Mouse (Mus musculus): ENCODE data around the gene Ascc2. TPM values are rescaled to one million over a fixed set of nuclear protein-coding genes. Genes with fewer than 3 reads are reported as not detected.
"Not testable (repeated sequence)": the region's sequence is repeated elsewhere in the genome, so short reads cannot be mapped to it uniquely, and the experiment has no call there.

Gene Ascc2
- polyA plus RNA-seq, 1 experiment from 2014 or later: 31.5 TPM

GRCm38 (mm10) chr11:4636782-4637342, 685 bp upstream of the Ascc2 start:
- Histone ChIP-seq H3K4me1 (0 out of 2 replicates have a peak, but pooled peaks cover 4% of the 10 kb centered on the region), H3K27ac (peak overlapping the region; percentile 33; the same call in 1 of the 2 replicates), H3K4me2 (peak overlapping the region; percentile 73), H3K9ac (no peak overlapping the region), H3K4me3 (replicated peaks) (peak overlapping the region; percentile 83), H3K36me3 (no peaks in the 10 kb centered on the region), H3K9me3 (no peaks in the 10 kb centered on the region), H3K27me3 (replicated peaks) (no peaks in the 10 kb centered on the region)
- no peak for ATAC-seq (ENCODE audit: insufficient read depth, low FRiP score, low read depth)
- WGBS: 51% methylated on average over 5 of the region's 5 CpGs

DNA sequence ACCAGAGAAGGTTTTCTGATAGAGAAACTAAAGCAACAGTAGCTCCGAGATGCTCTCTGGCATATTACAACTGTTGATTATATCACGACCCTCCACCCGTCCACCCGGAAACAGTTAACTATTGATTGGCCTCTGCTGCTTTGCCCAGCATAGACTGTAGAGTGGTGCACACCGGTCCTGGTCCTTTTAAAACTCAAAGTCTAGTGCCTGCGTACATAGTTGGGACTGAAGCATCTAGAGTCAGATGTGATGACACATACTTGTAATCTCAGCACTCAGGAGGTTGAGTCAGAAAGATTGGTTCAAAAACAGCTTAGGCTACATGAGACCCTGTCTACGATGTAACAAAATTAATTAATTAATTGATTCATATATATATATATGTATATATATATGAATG, 714 bp downstream of the Ascc2 start:
- Histone ChIP-seq H3K27me3 (replicated peaks) (no peaks in the 10 kb centered on the region), H3K4me3 (replicated peaks) (peak overlapping the region; percentile 83), H3K4me1 (0 out of 2 replicates have a peak, but pooled peaks cover 4% of the 10 kb centered on the region), H3K27ac (no peak overlapping the region), H3K9ac (peak overlapping the region; percentile 42; the same call in 1 of the 2 replicates), H3K36me3 (no peaks in the 10 kb centered on the region), H3K9me3 (no peaks in the 10 kb centered on the region), H3K4me2 (peak overlapping the region; percentile 73)
- WGBS: 16% methylated on average over 7 of the region's 7 CpGs
- ATAC-seq (ENCODE audit: insufficient read depth, low FRiP score, low read depth): 0 out of 2 replicates have a peak, but pooled peaks have one; percentile 17

DNA sequence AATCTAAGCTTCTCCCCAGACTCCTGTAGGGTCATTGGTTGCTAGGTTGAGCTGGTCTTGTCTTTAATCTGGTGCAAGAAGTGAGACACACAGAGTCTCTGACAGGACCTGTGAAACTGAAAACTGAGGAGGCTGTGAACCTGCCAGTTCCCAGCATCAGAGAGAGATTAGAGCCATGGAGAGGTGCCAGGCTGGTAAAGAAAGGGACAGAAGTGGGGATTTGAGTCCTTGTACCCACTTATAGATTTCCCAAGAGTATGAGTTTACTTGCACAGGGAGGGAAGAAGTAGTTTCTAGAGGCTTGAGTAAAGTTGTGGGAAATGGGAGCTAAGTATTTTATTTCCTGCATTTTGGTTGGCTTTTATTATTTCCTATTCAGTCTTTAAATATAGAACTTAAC, 3.6 kb downstream of the Ascc2 start:
- Histone ChIP-seq H3K27ac (no peak overlapping the region), H3K36me3 (no peaks in the 10 kb centered on the region), H3K4me3 (replicated peaks) (no peak overlapping the region), H3K27me3 (replicated peaks) (no peaks in the 10 kb centered on the region), H3K4me1 (0 out of 2 replicates have a peak, but pooled peaks cover 4% of the 10 kb centered on the region), H3K4me2 (no peak overlapping the region), H3K9me3 (no peaks in the 10 kb centered on the region), H3K9ac (no peak overlapping the region)
- ATAC-seq (ENCODE audit: insufficient read depth, low FRiP score, low read depth): no peak

DNA sequence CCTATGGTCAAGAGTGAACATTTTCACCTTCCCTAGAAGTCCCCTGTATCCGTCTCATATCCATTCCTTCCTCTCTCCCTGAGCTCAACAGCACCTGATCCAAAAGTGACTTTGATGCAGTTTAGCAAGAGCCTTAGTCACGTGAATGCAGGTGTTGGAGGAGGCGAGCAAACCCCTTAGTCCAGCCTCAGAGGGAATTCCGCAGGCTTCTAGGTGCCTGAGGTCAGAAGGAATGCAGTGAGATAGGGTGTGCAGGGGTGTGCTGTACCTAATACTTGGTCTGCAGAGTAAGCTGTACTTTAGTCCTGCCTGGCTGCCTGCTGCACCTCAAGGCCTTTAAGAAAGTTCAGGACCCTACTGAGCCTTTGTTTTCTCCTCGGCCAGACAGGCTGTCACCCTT, 6.2 kb downstream of the Ascc2 start:
- H3K4me2 ChIP-seq: no peak overlapping the region
- WGBS: 60% methylated on average over 5 of the region's 5 CpGs
- H3K36me3 ChIP-seq: peaks cover 17% of the 10 kb centered on the region
- 0 out of 2 replicates have a peak, but pooled peaks cover 4% of the 10 kb centered on the region for H3K4me1 ChIP-seq
- ATAC-seq (ENCODE audit: insufficient read depth, low FRiP score, low read depth): no peak
- no peak overlapping the region for H3K4me3 ChIP-seq (replicated peaks)
- H3K27me3 ChIP-seq (replicated peaks): no peaks in the 10 kb centered on the region
- no peak overlapping the region for H3K27ac ChIP-seq
- no peak overlapping the region for H3K9ac ChIP-seq
- no peaks in the 10 kb centered on the region for H3K9me3 ChIP-seq

- peaks cover 20% of the 10 kb centered on the region for H3K36me3 ChIP-seq
These were observed 7.6 kb downstream of the Ascc2 start for GRCm38 (mm10) chr11:4645180-4645579.

DNA sequence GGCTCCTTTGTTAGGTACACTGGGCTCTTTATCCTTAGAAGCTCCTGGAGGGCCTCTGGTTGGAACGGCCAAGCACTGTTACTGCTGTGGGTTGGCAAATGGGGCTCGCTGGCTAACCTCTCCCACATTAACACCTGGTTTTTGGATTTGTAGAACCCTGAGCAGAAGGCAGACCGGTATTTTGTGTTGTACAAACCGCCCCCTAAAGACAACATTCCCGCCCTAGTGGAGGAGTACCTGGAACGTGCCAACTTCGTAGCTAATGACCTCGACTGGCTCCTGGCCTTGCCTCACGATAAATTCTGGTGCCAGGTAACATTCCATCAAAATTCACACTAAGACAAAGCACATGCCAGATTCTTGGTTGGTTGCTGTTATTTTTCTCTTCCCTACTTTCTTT, 8.9 kb downstream of the Ascc2 start:
- WGBS: 84% methylated on average over 9 of the region's 9 CpGs
- ATAC-seq (ENCODE audit: insufficient read depth, low FRiP score, low read depth): no peak
- no peak overlapping the region for H3K4me2 ChIP-seq
- no peak overlapping the region for H3K9ac ChIP-seq
- no peak overlapping the region for H3K4me3 ChIP-seq (replicated peaks)
- peaks cover 20% of the 10 kb centered on the region for H3K36me3 ChIP-seq
- no peaks in the 10 kb centered on the region for H3K9me3 ChIP-seq
- no peak overlapping the region for H3K27ac ChIP-seq
- H3K27me3 ChIP-seq (replicated peaks): no peaks in the 10 kb centered on the region
- H3K4me1 ChIP-seq: no peaks in the 10 kb centered on the region

More at GRCm38 (mm10) chr11:4645180-4645579, 7.6 kb downstream of the Ascc2 start:
- not testable (repeated sequence) for ATAC-seq (ENCODE audit: insufficient read depth, low FRiP score, low read depth); H3K9me3 ChIP-seq; H3K4me2 ChIP-seq; H3K4me3 ChIP-seq (replicated peaks); H3K9ac ChIP-seq; H3K27ac ChIP-seq; H3K4me1 ChIP-seq; H3K27me3 ChIP-seq (replicated peaks)
- 90% methylated on average over 6 of the region's 6 CpGs for WGBS

DNA sequence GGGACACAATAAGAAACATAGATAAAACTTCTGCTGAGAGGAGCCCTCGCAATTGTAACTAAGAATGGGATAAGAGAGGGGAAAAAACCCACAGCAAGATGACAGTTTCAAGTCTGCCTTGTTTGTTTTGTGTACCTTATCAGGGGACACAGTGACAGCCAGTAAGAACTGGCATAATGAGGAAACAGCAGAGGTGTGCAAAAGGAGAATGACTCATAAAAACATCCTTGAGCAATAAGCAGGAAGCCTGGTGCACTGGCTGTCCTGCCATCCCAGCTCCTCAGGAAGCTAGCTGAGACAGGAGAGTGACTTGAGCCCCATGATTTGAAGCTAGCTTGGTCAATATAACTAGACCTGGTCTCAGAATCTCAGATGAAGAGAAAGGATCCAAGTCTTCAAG, 22.3 kb downstream of the Ascc2 start:
- WGBS: 86% methylated on average over 1 of the region's 1 CpGs
- H3K4me3 ChIP-seq (replicated peaks): no peak overlapping the region
- H3K4me1 ChIP-seq: no peaks in the 10 kb centered on the region
- no peaks in the 10 kb centered on the region for H3K27me3 ChIP-seq (replicated peaks)
- H3K27ac ChIP-seq: no peak overlapping the region
- no peak for ATAC-seq (ENCODE audit: insufficient read depth, low FRiP score, low read depth)
- no peak overlapping the region for H3K9ac ChIP-seq
- H3K9me3 ChIP-seq: no peaks in the 10 kb centered on the region
- peaks cover 16% of the 10 kb centered on the region for H3K36me3 ChIP-seq
- H3K4me2 ChIP-seq: no peak overlapping the region

GRCm38 (mm10) chr11:4660309-4661025, 22.9 kb downstream of the Ascc2 start:
- WGBS: 76% methylated on average over 7 of the region's 7 CpGs
- no peak overlapping the region for H3K4me2 ChIP-seq
- no peak overlapping the region for H3K4me3 ChIP-seq (replicated peaks)
- no peaks in the 10 kb centered on the region for H3K4me1 ChIP-seq
- no peaks in the 10 kb centered on the region for H3K9me3 ChIP-seq
- ATAC-seq (ENCODE audit: insufficient read depth, low FRiP score, low read depth): no peak
- H3K27me3 ChIP-seq (replicated peaks): no peaks in the 10 kb centered on the region
- H3K9ac ChIP-seq: no peak overlapping the region
- peaks cover 16% of the 10 kb centered on the region for H3K36me3 ChIP-seq
- no peak overlapping the region for H3K27ac ChIP-seq

DNA sequence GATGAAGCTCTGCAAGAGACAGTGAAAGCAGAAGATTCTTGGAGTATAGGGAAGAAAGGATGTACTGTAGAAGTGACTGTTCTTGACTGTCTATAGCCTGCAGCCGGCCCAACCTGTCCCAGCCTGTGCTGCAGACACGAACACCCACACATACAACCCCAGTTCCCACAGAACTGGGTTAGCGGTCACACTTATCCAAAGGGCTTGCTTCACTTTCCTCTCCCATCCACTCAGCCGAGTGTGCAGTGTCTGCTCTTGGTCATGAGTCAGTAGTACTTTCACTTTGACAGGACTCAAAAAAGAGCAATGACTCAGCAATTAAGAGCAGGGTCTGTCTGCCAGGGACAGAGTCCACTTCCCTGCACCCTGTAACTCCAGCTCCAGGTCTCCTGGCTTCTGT, 23.8 kb downstream of the Ascc2 start:
- Histone ChIP-seq H3K27ac (no peak overlapping the region), H3K4me2 (no peak overlapping the region), H3K36me3 (peaks cover 16% of the 10 kb centered on the region), H3K4me3 (replicated peaks) (no peak overlapping the region), H3K9ac (no peak overlapping the region), H3K9me3 (no peaks in the 10 kb centered on the region), H3K4me1 (no peaks in the 10 kb centered on the region), H3K27me3 (replicated peaks) (no peaks in the 10 kb centered on the region)
- 0 out of 2 replicates have a peak, but pooled peaks have one; percentile 35 for ATAC-seq (ENCODE audit: insufficient read depth, low FRiP score, low read depth)
- 82% methylated on average over 4 of the region's 4 CpGs for WGBS

GRCm38 (mm10) chr11:4661871-4662495, 24.4 kb downstream of the Ascc2 start:
- Histone ChIP-seq H3K36me3 (peaks cover 16% of the 10 kb centered on the region), H3K9ac (no peak overlapping the region), H3K27ac (no peak overlapping the region), H3K27me3 (replicated peaks) (no peaks in the 10 kb centered on the region), H3K4me1 (no peaks in the 10 kb centered on the region), H3K4me3 (replicated peaks) (no peak overlapping the region), H3K4me2 (no peak overlapping the region), H3K9me3 (no peaks in the 10 kb centered on the region)
- ATAC-seq (ENCODE audit: insufficient read depth, low FRiP score, low read depth): no peak
- 85% methylated on average over 10 of the region's 10 CpGs for WGBS

DNA sequence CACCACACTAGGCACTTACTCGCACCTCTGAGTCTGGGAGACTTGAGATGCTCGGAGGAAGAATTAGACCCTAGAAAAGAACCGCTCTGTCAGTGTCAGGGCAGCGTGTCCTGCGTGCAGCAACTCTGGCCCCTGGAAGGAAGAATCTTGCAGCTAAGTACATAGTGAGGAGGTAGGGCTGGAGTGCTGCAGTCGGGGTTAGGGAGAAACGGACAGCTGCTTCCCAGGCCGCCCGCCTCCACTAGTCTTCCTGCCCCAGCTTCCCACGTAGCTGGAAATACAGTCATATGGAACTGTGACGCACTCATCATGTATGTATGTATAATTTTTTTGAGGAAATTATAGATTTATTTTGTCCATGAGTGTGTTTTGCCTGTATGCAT, 24.9 kb downstream of the Ascc2 start:
- no peak overlapping the region for H3K27ac ChIP-seq
- H3K27me3 ChIP-seq (replicated peaks): no peaks in the 10 kb centered on the region
- H3K4me1 ChIP-seq: no peaks in the 10 kb centered on the region
- no peak for ATAC-seq (ENCODE audit: insufficient read depth, low FRiP score, low read depth)
- 89% methylated on average over 11 of the region's 11 CpGs for WGBS
- no peak overlapping the region for H3K4me2 ChIP-seq
- H3K36me3 ChIP-seq: peaks cover 16% of the 10 kb centered on the region
- H3K9me3 ChIP-seq: no peaks in the 10 kb centered on the region
- H3K4me3 ChIP-seq (replicated peaks): no peak overlapping the region
- no peak overlapping the region for H3K9ac ChIP-seq

- H3K9ac ChIP-seq: no peak overlapping the region
- H3K9me3 ChIP-seq: no peaks in the 10 kb centered on the region
- peaks cover 11% of the 10 kb centered on the region for H3K36me3 ChIP-seq
- no peaks in the 10 kb centered on the region for H3K27me3 ChIP-seq (replicated peaks)
- no peak overlapping the region for H3K27ac ChIP-seq
- H3K4me3 ChIP-seq (replicated peaks): no peak overlapping the region
- no peak overlapping the region for H3K4me2 ChIP-seq
- ATAC-seq (ENCODE audit: insufficient read depth, low FRiP score, low read depth): no peak
- 86% methylated on average over 4 of the region's 4 CpGs for WGBS
- H3K4me1 ChIP-seq: peaks cover 13% of the 10 kb centered on the region; the same call in 1 of the 2 replicates
These were observed 34.2 kb downstream of the Ascc2 start for GRCm38 (mm10) chr11:4671736-4672135.
